Mouse (Mus musculus) R1 (cell line): ENCODE measurements around the gene Samd5.
A peak's percentile ranks its signal among the peaks of the same experiment; 100 is the strongest.

Source experiments
- DNase-seq: peaks from one replicate; pipeline ENCODE4 v3.0.0-alpha.2; 2018; ENCODE audit warnings: low read depth, low spot score

Gene Samd5

DNA sequence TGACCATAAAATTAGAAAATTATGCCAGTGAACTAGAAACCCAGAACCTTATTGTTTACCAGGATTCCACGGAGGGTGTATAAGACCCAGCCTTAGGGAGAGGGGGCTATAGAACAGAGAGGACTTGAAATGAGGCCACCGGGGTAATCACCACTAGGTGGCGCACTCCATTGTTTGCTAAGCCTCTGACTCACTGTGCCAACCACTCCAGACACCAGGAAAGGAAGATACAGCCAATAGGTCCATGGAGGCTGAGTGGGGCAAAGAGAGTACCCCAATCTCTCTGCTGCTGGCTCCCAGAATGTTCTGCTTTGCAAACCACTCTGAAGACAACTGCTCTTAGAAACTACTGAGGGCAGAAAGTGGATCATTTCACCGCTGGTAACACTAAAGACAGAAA is 99.4 kb downstream of the Samd5 start:
- peak; percentile 75 for DNase-seq

GRCm38 (mm10) chr10:9574135-9574534 is 100.9 kb downstream of the Samd5 start:
- no peak for DNase-seq
